Mouse (Mus musculus) small intestine, adult 2 months (tissue): Measurements from ENCODE around the gene Shroom3.

Source experiments
- CTCF ChIP-seq: fragments of 200-500 bp; IDR thresholded peaks from 2 replicates; pipeline ENCODE4 v1.5.1; 2012; ENCODE audit warnings: low read depth, mild to moderate bottlenecking, control low read depth, inconsistent platforms, low read length, moderate library complexity, mixed read lengths; ENCODE audit not compliant: insufficient replicate concordance, insufficient read length; ENCODE audit errors: extremely low read depth
- POLR2A ChIP-seq: fragments of 200-500 bp; IDR thresholded peaks from 2 replicates; pipeline ENCODE4 v1.6.1; 2012; ENCODE audit warnings: low read depth, mild to moderate bottlenecking, control low read depth, inconsistent platforms, low read length, moderate library complexity

GRCm38 (mm10) chr5:92842881-92843280 lies 159.6 kb downstream of the Shroom3 start:
- TF ChIP-seq CTCF (no peak), POLR2A (no peak)
